Mouse (Mus musculus) c-Kit-negative CD71-positive TER-119-positive erythroid progenitor cells, embryonic 14.5 days (primary cell): ENCODE results near the gene Mrtfa.

ENCODE experiments used
- DNase-seq: peaks from one replicate; pipeline ENCODE4 v3.0.0-alpha.2; 2013; ENCODE audit warnings: low read depth, low spot score

Mrtfa gene

DNA sequence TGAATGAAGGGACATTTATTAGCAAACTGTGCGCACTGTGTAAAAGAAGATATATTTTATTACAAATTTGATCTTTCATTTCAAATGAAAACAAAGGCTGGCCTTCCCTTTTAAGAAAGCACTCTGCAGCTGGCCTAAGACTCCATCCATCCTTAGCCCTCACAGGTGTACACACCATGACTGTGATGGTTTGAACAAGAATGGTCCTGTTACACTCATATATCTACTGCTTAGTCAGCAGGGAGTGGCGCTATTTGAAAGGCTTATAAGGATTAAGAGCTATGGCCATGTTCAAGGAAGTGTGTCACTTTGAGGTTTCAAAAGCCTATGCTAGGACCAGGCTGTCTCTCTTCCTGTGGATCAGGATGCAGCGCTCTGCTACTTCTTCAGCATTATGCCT is 122.8 kb downstream of the Mrtfa start:
- no peak for DNase-seq

DNA sequence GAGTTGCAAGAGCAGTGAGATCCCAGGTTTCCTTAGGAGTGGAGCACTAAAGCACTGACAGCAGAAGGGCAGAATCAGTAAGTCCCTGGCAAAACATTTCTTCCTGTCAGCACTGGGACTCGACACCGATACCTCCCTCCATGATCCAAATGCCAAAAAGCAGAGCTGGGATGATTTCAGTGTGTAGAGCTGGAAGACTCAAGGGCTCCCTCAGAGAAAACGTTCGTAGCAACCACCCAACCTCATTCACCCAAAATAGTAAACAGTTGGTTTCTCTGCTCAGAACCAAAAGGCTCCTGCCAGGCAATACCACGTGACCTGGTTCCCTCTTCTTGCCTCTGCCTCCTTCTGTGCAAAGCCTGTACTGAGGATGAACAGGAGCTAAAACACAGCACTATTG is 123.6 kb downstream of the Mrtfa start:
- no peak for DNase-seq

DNA sequence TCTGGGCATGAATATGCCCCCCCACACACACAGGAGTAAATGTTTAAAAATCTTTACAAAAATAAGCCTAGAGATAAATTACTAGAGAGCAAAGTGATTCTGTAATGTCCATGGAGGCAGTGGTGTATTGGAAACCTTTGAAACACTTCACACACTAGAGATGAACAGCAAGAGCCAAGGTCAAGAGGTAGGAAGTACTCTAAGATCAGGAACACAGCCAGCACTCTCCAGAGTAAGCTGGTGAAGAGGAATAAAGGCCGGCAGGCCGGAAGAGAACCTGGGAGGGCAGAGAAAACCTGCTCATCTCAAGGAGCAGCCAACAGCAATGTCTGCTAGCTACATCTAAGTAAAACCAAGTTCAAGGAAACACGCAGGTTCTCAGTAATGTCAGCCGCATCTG is 125.9 kb downstream of the Mrtfa start:
- no peak for DNase-seq

DNA sequence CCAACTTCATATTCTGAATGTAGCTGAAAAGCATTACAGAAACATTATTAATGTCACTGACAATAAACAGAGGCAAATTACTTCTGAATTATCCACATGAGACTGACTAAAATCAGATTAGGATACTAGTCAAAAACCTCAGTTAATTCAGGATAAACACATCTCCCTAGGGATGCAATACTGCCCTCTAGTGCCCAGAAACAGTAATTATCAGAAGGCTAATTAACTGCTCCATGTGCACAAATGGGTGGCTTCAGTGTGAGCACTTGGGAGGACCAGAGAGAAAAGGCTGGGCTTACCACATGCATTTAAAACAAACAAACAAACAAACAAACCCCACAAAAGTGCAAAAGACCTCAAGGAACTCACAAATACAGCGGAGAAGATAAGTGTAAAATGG is 126.4 kb downstream of the Mrtfa start:
- peak; percentile 29 for DNase-seq

DNA sequence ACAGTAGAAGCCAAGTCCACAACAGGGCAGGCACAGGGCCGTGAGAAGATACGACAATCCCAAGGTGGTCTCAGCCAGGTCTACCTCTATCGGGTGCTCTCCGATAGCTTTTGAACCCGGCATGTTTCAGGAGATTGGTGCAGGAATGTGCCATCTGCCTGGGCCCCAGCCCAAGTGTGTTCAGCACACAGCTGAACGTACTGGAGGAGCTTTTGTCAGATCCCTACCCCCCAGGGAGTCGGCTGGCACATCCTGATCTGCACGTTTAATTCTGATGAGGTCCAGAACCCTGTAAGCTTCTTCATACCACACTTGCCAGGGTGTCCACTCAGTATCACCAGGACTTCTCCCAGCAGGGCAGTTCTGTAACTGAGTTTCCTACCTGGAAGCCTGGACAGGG is 127.9 kb downstream of the Mrtfa start:
- DNase-seq, result no peak

DNA sequence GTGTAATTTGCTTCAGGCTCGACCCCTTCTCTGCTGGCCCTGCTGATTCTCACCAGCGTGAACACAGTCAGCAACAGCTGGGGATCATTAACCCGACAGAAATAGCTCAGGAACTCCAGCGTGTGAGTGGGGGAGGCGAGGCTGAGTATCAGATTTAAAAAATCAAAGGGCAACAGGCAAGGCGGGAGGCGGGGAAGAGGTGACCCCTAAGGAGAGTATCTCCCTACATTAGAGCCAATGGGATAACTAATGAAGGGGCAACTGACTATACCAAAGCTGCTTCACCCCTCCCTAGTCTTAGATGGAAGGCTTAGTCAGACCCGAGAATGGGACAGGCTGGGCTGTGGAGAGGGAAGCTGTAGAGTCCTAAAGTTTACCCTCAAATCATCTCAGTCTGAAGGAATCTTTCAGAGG is 128.4 kb downstream of the Mrtfa start:
- no peak for DNase-seq

DNA sequence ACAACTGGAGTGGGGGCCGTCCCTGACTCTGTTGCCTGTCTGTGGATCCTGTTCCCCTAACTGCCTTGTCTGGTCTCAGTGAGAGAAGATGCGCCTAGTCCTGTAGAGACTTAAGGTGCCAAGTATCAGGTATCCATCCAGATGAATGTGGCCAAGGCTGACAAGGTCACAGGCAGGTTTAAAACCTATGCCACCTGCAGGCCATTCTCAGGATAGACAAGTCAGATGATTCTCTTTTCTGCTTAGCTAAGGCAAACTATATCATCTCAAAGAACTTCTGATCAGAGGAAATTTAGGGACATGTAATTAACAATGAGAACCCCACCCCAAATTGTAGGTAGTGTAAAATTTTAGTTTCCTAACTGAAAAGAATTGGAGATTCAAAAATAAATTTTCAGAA is 129.6 kb downstream of the Mrtfa start:
- DNase-seq, result no peak

DNA sequence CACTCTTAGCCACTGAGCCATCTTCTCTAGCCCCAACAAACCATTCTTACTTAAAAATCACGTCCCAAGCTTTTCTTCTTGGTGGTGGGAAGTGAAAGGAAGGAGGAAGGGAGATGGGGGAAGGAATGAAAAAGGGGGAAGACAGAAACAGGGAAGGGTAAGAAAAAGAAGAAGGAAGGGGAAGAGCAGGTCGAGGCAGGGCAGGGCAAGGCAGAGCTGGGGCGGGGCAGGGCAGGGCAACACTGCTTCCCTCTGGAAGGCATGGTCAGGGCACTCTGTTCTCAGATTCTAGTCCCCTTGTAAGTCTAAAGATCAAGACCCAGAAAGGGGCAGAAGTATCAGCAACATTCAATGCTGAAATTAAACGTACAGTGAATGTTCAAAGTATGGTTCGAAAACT is 132.8 kb downstream of the Mrtfa start:
- DNase-seq, result no peak

DNA sequence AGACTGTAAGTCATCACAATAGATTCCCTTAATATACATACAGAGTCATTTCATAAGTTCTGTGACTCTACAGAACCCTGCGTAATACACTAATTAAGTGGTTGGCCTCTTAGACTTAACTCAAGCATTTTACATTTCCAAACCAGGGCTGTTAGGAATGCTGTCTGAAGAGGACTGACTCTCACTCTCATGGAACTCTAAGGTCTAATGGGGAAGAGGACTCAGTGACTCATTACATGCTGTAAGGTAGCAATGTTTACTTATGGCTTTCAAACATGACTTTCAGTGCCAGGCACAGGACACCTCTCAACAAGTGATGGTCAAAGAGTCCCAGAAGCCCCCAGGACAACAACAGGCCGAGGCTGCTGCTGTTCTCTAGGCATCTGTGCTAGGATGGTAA is 135.1 kb downstream of the Mrtfa start:
- DNase-seq, result no peak

DNA sequence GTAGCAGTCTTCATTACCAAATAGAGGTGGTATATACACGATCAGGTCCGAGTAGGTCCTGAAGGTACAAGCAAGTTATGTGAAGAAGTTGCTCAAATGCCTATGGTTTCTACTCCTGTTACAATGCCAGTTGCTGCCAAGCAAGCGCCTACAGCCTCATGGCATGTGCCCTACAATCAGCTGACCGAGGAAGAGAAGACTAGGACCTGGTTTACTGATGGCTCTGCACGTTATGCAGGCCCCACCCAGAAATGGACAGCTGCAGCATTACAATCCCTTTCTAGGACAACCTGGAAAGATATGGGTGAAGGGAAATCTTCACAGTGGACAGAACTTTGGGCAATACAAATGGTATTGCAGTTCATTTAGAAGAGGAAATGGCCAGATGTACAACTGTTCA is 138.1 kb downstream of the Mrtfa start:
- DNase-seq, result no peak

DNA sequence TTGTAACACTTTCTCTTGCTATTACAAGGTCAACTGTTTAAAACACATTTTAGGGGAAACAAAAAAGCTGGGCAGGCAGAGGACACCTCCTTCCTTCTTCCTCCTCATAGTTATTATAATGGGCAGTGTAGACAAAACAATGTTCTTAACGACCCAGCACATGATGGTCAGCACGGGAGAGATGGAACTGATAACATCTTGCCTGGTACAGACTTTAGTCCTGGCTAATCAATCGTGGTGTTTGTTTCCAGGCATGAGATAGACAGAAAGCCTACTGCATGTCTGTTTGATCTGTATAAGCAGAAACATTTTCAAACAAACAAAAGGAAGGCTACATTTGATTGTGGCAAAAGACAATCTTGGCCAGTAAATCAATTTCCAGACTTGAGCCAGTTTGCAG is 140.1 kb downstream of the Mrtfa start:
- DNase-seq, result no peak

DNA sequence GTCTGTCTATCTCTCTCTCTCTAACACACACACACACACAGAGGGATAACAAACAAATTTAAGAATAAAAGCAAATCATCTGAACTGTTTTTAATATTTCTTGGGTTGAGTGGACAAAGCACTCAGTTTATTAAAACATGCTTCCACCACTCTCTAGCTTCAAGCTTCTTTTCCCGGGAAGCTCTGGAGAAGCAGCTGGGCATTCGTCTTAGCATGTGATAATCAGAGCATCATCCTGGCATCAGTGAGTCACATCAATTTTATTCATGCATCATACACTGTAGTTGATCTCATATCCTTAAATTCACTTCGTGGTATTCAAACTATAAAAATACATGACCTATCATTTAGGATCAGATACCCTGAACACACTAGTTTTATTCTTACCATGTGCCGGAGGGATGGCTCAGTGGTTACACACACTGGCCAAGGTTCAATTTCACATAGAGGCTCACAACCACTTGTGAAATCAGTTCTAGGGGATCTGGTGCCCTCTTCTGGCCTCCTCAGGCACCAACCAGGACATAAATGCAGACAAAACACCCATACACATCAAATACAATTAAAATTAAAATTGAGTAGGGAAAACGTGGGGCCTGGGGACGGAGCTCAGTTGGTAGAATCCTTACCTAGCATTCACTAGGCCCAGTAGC is 141.0 kb downstream of the Mrtfa start:
- DNase-seq, result no peak

DNA sequence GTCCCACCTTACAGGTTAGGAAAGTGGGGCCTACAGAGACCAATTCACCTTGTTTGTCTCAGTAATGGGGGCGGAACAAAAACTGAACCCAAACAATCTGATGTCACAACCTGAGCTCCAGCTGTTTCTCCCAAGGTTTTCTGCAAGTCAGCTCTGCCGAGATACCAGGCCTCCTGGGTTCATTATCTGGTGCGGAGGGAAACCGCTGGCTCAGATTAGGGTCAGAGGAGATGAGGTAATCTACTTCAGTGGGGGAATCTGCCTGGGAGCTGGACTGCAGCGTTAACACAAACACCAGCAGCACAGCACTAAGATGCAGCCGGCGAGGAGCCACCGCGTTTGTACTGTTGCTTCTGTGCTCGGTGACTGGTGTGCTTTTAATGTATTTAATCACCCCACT is 143.1 kb downstream of the Mrtfa start:
- DNase-seq, result no peak

DNA sequence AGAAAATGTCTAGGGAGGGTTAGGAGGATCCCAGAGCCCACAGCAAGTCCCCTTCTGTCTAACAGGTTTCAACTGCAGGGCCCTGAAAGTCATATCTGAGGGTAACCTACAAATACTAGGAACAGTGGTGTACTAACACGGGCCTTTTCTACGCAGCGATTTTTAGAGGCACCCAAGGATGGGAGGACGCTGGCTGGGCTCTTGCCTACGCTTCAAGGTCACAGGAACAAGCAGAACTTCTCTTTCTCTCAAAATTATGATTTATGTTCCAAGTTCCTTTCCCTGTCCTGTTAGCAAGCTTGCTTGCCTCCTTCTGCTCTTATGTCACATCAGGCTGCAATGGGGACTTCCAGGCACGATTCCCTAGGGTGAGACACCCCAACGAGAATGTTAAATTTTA is 144.5 kb downstream of the Mrtfa start:
- no peak for DNase-seq

DNA sequence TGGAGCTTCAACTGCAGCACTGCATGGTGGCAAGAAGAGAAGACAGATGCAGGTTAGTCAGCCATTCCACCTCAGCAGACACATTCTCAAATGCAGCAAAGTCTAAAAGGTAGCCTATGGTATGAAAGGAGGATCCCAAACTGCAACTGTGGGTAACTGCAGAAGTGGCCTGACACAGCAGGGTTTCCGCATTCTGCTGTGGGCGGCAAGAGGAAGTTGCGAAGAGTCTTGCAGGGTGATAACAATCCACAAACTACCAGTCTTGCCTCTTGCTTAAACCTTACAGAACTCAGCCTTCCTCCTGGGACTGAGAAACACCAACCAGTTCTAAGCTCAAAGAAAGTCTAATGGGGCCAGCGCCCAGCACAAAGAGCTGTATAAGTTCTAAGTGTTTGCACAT is 145.2 kb downstream of the Mrtfa start:
- DNase-seq, result no peak

DNA sequence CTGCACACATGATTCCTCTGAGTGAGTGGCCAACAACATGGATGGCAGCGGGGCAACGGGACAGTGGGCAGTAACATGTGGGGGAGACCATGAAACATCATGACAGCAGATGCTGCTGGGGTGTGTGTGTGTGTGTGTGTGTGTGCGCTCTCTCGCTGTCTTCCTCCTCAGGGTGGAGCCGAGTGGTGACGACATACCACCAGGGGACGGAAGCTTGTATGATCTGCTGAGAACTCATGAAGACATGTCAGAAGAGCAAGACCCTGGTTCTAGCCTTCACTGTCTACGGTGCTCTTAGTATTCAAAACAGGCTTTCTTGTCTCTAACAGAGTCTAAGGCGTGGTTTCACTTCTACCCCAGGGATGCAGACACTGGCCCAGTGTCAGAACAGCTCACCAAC is 146.1 kb downstream of the Mrtfa start:
- DNase-seq, result no peak

DNA sequence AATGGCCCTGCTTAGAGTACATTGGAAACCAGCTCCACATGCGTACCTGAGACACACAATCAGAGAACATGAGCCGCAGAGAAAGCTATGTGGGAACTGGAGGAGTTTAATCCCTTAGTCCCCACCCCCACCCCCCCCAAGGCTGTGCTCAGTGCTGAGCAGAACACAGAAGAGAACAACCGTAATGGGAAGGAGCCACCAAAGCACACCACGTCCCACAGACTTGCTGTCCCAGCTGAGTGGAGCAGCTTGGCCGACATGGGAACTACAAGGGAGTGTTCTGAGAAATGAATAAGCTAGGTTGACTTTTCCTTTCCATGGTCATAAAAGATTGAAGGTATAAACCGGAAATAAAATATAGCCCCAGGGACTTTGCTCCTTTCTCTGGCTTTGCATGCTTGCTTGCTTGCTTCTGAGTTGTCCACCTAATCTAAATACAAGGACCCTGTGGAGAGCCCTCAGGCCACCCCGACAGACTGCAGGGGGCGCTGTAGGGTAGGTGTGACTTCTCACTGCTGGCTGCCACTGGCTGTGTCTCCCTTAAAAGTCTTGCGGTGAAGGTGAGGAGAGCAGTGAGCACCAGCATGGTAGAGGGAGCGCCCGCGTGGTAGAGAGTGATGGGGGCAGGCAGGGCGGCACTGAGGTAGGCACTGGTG is 148.2 kb downstream of the Mrtfa start:
- DNase-seq, result no peak

DNA sequence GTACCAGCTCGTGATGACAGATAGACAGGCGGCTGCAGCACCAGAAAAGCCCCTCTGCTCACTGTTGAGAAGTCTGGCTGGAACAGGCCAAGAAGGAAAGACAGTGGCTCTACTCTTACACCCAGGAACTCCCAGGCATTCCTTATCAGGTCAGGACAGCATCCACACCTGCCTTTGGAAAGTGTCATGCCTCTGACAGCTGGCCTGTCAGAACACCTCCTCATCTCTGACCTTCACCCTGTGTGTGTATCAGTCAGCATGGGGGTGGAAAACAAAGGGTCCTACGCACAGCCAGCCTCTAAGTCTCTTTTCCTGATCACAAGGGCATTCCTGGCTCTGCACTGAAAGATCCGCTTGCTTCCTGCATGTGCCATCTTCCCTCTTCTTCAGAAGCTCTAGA is 148.8 kb downstream of the Mrtfa start:
- no peak for DNase-seq

DNA sequence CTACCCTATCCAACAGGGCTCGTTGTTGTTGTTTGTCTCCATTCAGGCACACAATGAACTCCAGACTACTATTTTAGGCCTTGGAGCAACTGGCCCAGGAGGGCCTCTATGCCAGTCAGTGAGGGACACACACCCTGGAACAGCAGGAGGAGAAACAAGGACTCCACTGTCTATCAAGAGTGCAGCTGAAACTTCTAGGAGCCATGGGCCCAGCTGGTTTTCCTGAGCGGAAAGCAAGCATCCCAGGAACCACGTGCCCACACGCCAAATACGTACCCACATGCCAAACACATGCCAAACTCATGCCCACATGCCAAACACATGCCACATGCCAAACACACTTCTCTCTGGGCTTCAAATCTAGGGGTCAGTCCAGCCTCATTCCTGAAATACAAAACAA is 152.1 kb downstream of the Mrtfa start:
- no peak for DNase-seq

DNA sequence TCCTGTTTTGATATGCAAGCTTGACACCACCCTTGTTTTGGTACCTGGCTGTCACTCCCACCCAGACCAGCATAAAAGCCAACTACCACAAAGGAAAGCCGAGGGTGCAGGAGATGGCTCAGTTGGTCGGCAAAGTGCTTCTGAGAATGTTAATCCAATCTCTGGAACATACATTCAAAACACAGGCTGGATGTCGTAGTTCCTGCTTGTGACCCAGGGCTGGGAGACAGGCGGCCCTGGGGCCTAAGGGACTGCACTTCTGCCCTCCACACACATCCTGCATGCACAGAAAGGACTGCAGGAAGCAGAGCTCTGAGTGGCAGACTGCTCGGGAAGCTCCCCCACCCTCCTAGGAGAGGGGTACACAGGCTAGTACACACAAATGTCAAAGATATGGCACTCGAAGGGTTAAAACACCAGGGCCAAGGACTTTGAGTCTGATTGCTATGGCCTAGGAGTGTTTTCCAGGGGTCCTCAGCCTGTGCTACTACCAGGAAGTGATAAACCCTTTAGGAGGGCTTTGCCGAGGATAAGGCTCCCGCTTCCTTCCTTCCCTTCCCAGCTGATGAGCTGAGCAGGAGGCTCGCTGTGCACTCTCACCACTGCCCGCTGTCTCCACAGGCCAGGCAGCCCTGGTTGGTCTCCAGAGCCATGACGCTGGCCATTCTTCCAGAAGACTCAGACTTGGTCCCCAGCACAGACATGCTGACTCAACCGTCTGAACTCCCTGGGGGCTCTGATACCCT is 155.0 kb downstream of the Mrtfa start:
- no peak for DNase-seq

DNA sequence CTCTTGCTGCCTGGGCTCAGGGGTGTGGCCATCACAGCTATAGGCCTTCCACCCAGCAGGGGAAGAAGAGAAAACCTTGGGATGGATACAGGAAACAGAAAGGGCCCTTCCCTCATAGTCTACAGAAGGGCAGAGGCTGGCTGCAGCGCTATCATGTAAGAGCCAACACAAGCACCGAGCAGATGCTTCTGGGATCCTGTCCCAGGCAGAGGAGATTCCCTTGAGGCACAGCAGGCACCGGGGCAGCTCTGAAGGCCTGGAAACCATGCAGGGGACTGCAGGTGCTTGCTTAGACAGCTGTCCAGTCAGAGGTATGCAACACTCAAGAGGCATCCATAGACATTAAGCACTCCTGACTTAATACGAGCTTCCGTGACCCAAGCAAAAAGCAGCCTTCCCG is 156.4 kb downstream of the Mrtfa start:
- no peak for DNase-seq

DNA sequence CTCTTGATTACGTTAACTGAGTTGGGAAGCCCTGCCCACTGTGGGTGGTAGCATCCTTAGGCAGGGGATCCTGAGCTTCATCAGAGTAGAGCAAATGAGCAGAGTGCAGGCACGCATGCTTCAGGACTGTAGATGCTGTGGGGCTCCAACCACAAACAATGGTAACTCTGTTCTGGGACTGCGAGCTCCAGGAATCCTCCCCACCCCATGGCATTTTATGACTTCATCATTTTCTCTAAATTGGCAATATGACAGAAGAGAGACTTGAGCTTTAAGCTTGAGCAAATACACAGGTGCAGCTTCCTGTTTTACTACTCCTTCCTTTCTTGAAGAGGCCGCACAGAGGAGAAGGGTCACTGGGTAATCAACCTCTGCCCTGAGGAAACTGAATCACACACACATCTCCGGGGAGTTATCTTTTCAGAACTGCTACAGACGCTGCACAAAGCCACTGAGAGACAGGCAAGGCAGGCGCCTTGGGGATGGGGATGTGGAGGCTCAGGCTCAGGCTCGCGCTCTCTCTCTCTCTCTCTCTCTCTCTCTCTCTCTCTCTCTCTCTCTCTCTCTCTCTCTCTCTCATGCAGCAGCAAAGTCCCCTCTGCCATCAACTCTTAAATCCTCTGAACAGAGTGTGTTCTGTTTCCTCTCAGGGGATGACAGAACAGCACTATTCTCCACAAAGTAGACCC is 157.5 kb downstream of the Mrtfa start:
- no peak for DNase-seq

DNA sequence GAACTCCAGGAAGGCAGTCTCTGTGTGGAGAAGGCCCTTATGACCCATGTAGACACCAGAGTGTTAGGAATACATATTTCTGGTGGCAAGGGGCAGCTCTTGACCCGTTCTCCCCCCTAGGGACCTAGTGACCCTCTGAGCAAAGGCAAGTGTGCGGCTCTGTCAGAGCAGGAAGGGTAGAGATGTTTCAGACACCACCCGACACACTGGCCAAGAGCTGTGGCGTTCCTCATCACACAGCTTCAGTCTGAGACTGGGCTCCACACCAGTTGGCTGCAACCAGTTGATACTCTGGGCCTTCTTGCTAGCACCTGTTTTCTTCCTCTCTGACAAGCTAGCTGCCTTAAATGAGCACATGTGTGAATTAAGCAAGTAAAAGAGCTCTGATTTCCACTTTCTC is 158.9 kb downstream of the Mrtfa start:
- DNase-seq, result no peak
